Mouse (Mus musculus) embryonic facial prominence, embryonic 12.5 days (tissue): ENCODE data around the gene Kif21b. TPM values are rescaled to one million over a fixed set of nuclear protein-coding genes. Genes with fewer than 3 reads are reported as not detected.

Experiments used
- ATAC-seq: fragments of 200-750 bp; cut with Nextera tagmentation; 2 replicates; pipeline ENCODE4 v1.8.0; 2017; ENCODE audit not compliant: insufficient number of reproducible peaks, insufficient read depth, low FRiP score, low TSS enrichment
- H3K27ac ChIP-seq: fragments of 300-500 bp; sonication (generic); 2 replicates; pipeline ENCODE4 v1.5.1; 2016; ENCODE audit warnings: mild to moderate bottlenecking
- H3K27me3 ChIP-seq: fragments of 300-500 bp; sonication (generic); 2 replicates; pipeline ENCODE4 v1.6.1; 2016; ENCODE audit warnings: mild to moderate bottlenecking, moderate library complexity
- H3K36me3 ChIP-seq: fragments of 300-500 bp; sonication (generic); 2 replicates; pipeline ENCODE4 v1.6.1; 2016; ENCODE audit warnings: mild to moderate bottlenecking
- H3K4me1 ChIP-seq: fragments of 300-500 bp; sonication (generic); 2 replicates; pipeline ENCODE4 v1.6.1; 2016
- H3K4me2 ChIP-seq: fragments of 300-500 bp; sonication (generic); replicated peaks from 2 replicates; pipeline ENCODE4 v1.6.1; 2016; ENCODE audit warnings: mild to moderate bottlenecking, moderate library complexity
- H3K4me3 ChIP-seq: fragments of 300-500 bp; sonication (generic); 2 replicates; pipeline ENCODE4 v1.5.1; 2016; ENCODE audit warnings: mild to moderate bottlenecking
- H3K9ac ChIP-seq: fragments of 300-500 bp; sonication (generic); 2 replicates; pipeline ENCODE4 v1.6.1; 2016; ENCODE audit warnings: mild to moderate bottlenecking, moderate library complexity
- H3K9me3 ChIP-seq: fragments of 300-500 bp; sonication (generic); 2 replicates; pipeline ENCODE4 v1.6.1; 2016; ENCODE audit warnings: mild to moderate bottlenecking, moderate library complexity
- WGBS: fragments of 180-500 bp; shearing (Covaris S2); methylation state at CpG from one replicate; pipeline ENCODE4 v1.1.7; 2016; 5-methylcytosine and 5-hydroxymethylcytosine counted together
- polyA plus RNA-seq: library from polyadenylated mRNA; unstranded; fragments of >200 nt; fragmentation: Nextera tagmentation; extraction: Ambion mirVana; gene quantifications from 2 replicates; pipeline ENCODE4 v1.2.1, GENCODE M21; 2016

The Kif21b gene
- polyA plus RNA-seq, result 8.6 and 9.7 TPM in 2 replicates

- Histone ChIP-seq H3K27ac (peak within 1 kb of the TSS; percentile 69), H3K4me1 (peaks cover 76% of the 10 kb centered on the region), H3K4me2 (peak within 1 kb of the TSS; percentile 78), H3K9me3 (no peaks in the 10 kb centered on the region), H3K36me3 (no peaks in the 10 kb centered on the region), H3K9ac (peak within 1 kb of the TSS; percentile 80), H3K4me3 (peak within 1 kb of the TSS; percentile 78), H3K27me3 (no peaks in the 10 kb centered on the region)
- WGBS, result under 1% methylated on average over 42 of the region's 42 CpGs
- ATAC-seq, result peak; percentile 90
Observed at GRCm38 (mm10) chr1:136130951-136131558, at the start of gene Kif21b. Gene Kif21b, plus strand, starts transcription at chr1:136131389.

- ATAC-seq, result no peak
- Histone ChIP-seq H3K36me3 (no peaks in the 10 kb centered on the region), H3K9ac (no peak overlapping the region), H3K4me2 (no peak overlapping the region), H3K4me1 (no peaks in the 10 kb centered on the region), H3K27ac (no peak overlapping the region), H3K9me3 (no peaks in the 10 kb centered on the region), H3K4me3 (no peak overlapping the region), H3K27me3 (0 out of 2 replicates have a peak, but pooled peaks cover 2% of the 10 kb centered on the region)
- 85% methylated on average over 3 of the region's 3 CpGs for WGBS
Observed at GRCm38 (mm10) chr1:136085988-136086685, 45.1 kb upstream of the Kif21b start.

GRCm38 (mm10) chr1:136089368-136090165 is 41.6 kb upstream of the Kif21b start:
- Histone ChIP-seq H3K4me2 (no peak overlapping the region), H3K9ac (no peak overlapping the region), H3K36me3 (no peaks in the 10 kb centered on the region), H3K27ac (no peak overlapping the region), H3K27me3 (0 out of 2 replicates have a peak, but pooled peaks cover 2% of the 10 kb centered on the region), H3K9me3 (no peaks in the 10 kb centered on the region), H3K4me1 (no peaks in the 10 kb centered on the region), H3K4me3 (no peak overlapping the region)
- no peak for ATAC-seq
- WGBS, result 72% methylated on average over 9 of the region's 9 CpGs

- Histone ChIP-seq H3K4me2 (no peak overlapping the region), H3K36me3 (no peaks in the 10 kb centered on the region), H3K27ac (no peak overlapping the region), H3K9ac (no peak overlapping the region), H3K9me3 (no peaks in the 10 kb centered on the region), H3K4me3 (no peak overlapping the region), H3K4me1 (no peaks in the 10 kb centered on the region), H3K27me3 (no peaks in the 10 kb centered on the region)
- ATAC-seq, result no peak
- WGBS, result 73% methylated on average over 3 of the region's 3 CpGs
Observed at GRCm38 (mm10) chr1:136093726-136094125, 37.5 kb upstream of the Kif21b start.

- H3K27ac ChIP-seq, result no peak overlapping the region
- 75% methylated on average over 5 of the region's 5 CpGs for WGBS
Observed at GRCm38 (mm10) chr1:136094807-136095206, 36.4 kb upstream of the Kif21b start.

GRCm38 (mm10) chr1:136102094-136102493 is 29.1 kb upstream of the Kif21b start:
- no peak overlapping the region for H3K4me3 ChIP-seq
- no peak overlapping the region for H3K27ac ChIP-seq
- H3K4me1 ChIP-seq, result no peaks in the 10 kb centered on the region
- H3K9me3 ChIP-seq, result no peaks in the 10 kb centered on the region
- H3K36me3 ChIP-seq, result no peaks in the 10 kb centered on the region
- no peaks in the 10 kb centered on the region for H3K27me3 ChIP-seq
- H3K4me2 ChIP-seq, result no peak overlapping the region
- ATAC-seq, result no peak
- no peak overlapping the region for H3K9ac ChIP-seq
- 80% methylated on average over 4 of the region's 4 CpGs for WGBS

More at GRCm38 (mm10) chr1:136094807-136095206, 36.4 kb upstream of the Kif21b start:
- Histone ChIP-seq H3K27me3 (no peaks in the 10 kb centered on the region), H3K9ac (no peak overlapping the region), H3K4me1 (no peaks in the 10 kb centered on the region), H3K9me3 (no peaks in the 10 kb centered on the region), H3K4me2 (no peak overlapping the region), H3K4me3 (no peak overlapping the region), H3K36me3 (no peaks in the 10 kb centered on the region)
- no peak for ATAC-seq

- Histone ChIP-seq H3K4me3 (no peak overlapping the region), H3K4me1 (no peaks in the 10 kb centered on the region), H3K27ac (no peak overlapping the region), H3K9ac (no peak overlapping the region), H3K9me3 (no peaks in the 10 kb centered on the region), H3K4me2 (no peak overlapping the region), H3K27me3 (no peaks in the 10 kb centered on the region), H3K36me3 (no peaks in the 10 kb centered on the region)
- ATAC-seq, result no peak
- 83% methylated on average over 3 of the region's 3 CpGs for WGBS
Observed at GRCm38 (mm10) chr1:136102551-136102950, 28.6 kb upstream of the Kif21b start.

GRCm38 (mm10) chr1:136102981-136103380 is 28.2 kb upstream of the Kif21b start:
- no peaks in the 10 kb centered on the region for H3K36me3 ChIP-seq
- WGBS, result 64% methylated on average over 2 of the region's 2 CpGs
- no peak overlapping the region for H3K27ac ChIP-seq
- H3K4me3 ChIP-seq, result no peak overlapping the region
- H3K9ac ChIP-seq, result no peak overlapping the region
- no peak overlapping the region for H3K4me2 ChIP-seq
- no peaks in the 10 kb centered on the region for H3K27me3 ChIP-seq
- ATAC-seq, result no peak
- no peaks in the 10 kb centered on the region for H3K9me3 ChIP-seq
- H3K4me1 ChIP-seq, result no peaks in the 10 kb centered on the region

GRCm38 (mm10) chr1:136103696-136104095 is 27.5 kb upstream of the Kif21b start:
- no peak overlapping the region for H3K27ac ChIP-seq
- no peaks in the 10 kb centered on the region for H3K9me3 ChIP-seq
- no peaks in the 10 kb centered on the region for H3K36me3 ChIP-seq
- H3K9ac ChIP-seq, result no peak overlapping the region
- H3K4me2 ChIP-seq, result no peak overlapping the region
- no peak for ATAC-seq
- no peaks in the 10 kb centered on the region for H3K27me3 ChIP-seq
- 84% methylated on average over 7 of the region's 7 CpGs for WGBS
- H3K4me3 ChIP-seq, result no peak overlapping the region
- H3K4me1 ChIP-seq, result no peaks in the 10 kb centered on the region

- Histone ChIP-seq H3K36me3 (no peaks in the 10 kb centered on the region), H3K9me3 (no peaks in the 10 kb centered on the region), H3K4me2 (no peak overlapping the region), H3K27me3 (no peaks in the 10 kb centered on the region), H3K9ac (no peak overlapping the region), H3K4me1 (no peaks in the 10 kb centered on the region), H3K4me3 (no peak overlapping the region), H3K27ac (no peak overlapping the region)
- 53% methylated on average over 4 of the region's 4 CpGs for WGBS
- ATAC-seq, result no peak
Observed at GRCm38 (mm10) chr1:136104741-136105140, 26.4 kb upstream of the Kif21b start.

GRCm38 (mm10) chr1:136109464-136109863 is 21.7 kb upstream of the Kif21b start:
- no peak overlapping the region for H3K4me2 ChIP-seq
- no peaks in the 10 kb centered on the region for H3K27me3 ChIP-seq
- no peak overlapping the region for H3K4me3 ChIP-seq
- 72% methylated on average over 2 of the region's 2 CpGs for WGBS
- H3K27ac ChIP-seq, result no peak overlapping the region
- no peak for ATAC-seq
- H3K36me3 ChIP-seq, result no peaks in the 10 kb centered on the region
- no peaks in the 10 kb centered on the region for H3K9me3 ChIP-seq
- H3K9ac ChIP-seq, result no peak overlapping the region
- H3K4me1 ChIP-seq, result no peaks in the 10 kb centered on the region
